Mouse (Mus musculus): ENCODE results near the gene Olfr527. TPM values are rescaled to one million over a fixed set of nuclear protein-coding genes. Genes with fewer than 3 reads are reported as not detected.

Olfr527 gene
- polyA plus RNA-seq, 1 experiment from 2014 or later: not detected

- H3K4me2 ChIP-seq (ENCODE audit: low read depth, low read length): no peak overlapping the region
- no peak overlapping the region for H3K9ac ChIP-seq (ENCODE audit: low read length)
- H3K36me3 ChIP-seq (ENCODE audit: control insufficient read depth, insufficient read depth, low read length): no peaks in the 10 kb centered on the region
- 70% methylated on average over 4 of the region's 4 CpGs for WGBS
- no peaks in the 10 kb centered on the region for H3K27me3 ChIP-seq (ENCODE audit: control insufficient read depth, insufficient read depth, low read length)
- no peak overlapping the region for H3K4me3 ChIP-seq (replicated peaks; ENCODE audit: low read length)
- H3K27ac ChIP-seq (ENCODE audit: low read length): no peak overlapping the region
- no peaks in the 10 kb centered on the region for H3K4me1 ChIP-seq (ENCODE audit: control insufficient read depth, insufficient read depth, low read length)
- H3K9me3 ChIP-seq (replicated peaks; ENCODE audit: control insufficient read depth, low read length): no peaks in the 10 kb centered on the region
- no peak for ATAC-seq (ENCODE audit: insufficient read depth, low FRiP score)
Observed at GRCm38 (mm10) chr7:140374300-140374699, 40.5 kb downstream of the Olfr527 start.

GRCm38 (mm10) chr7:140376231-140376630 is 42.4 kb downstream of the Olfr527 start, which contains the start of gene Olfr530:
Gene Olfr530, minus strand, starts transcription at chr7:140376331.
- 39% methylated on average over 1 of the region's 1 CpGs for WGBS
- ATAC-seq (ENCODE audit: insufficient read depth, low FRiP score): no peak
- Histone ChIP-seq H3K9ac (ENCODE audit: low read length) (no peak within 1 kb of the TSS), H3K4me2 (ENCODE audit: low read depth, low read length) (no peak within 1 kb of the TSS), H3K9me3 (replicated peaks; ENCODE audit: control insufficient read depth, low read length) (no peaks in the 10 kb centered on the region), H3K27me3 (ENCODE audit: control insufficient read depth, insufficient read depth, low read length) (no peaks in the 10 kb centered on the region), H3K4me3 (replicated peaks; ENCODE audit: low read length) (no peak within 1 kb of the TSS), H3K36me3 (ENCODE audit: control insufficient read depth, insufficient read depth, low read length) (no peaks in the 10 kb centered on the region), H3K4me1 (ENCODE audit: control insufficient read depth, insufficient read depth, low read length) (no peaks in the 10 kb centered on the region), H3K27ac (ENCODE audit: low read length) (no peak within 1 kb of the TSS)

DNA sequence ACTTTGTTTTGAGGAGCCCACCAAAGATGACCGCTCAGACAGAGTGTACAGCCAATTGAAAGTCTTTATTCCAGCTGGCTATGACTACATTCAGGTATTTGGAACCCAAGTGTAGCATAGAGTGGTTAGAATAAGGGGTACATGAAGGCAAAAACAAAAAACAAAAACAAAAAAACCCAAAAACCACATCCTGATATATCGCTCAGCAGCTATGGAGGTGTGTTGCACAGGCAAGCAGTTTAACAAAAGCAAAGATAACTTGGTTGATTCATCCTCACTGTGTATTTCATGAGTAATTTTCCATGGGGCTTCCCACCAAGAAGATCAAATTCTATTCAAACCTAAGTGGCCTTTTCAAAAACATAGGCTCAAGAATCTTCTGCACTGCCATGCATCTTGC is 43.1 kb downstream of the Olfr527 start:
- WGBS: 94% methylated on average over 2 of the region's 2 CpGs

More for the DNA sequence above, 43.1 kb downstream of the Olfr527 start:
- Histone ChIP-seq H3K9ac (ENCODE audit: low read length) (no peak overlapping the region), H3K4me1 (ENCODE audit: control insufficient read depth, insufficient read depth, low read length) (no peaks in the 10 kb centered on the region), H3K9me3 (replicated peaks; ENCODE audit: control insufficient read depth, low read length) (no peaks in the 10 kb centered on the region), H3K27me3 (ENCODE audit: control insufficient read depth, insufficient read depth, low read length) (no peaks in the 10 kb centered on the region), H3K4me2 (ENCODE audit: low read depth, low read length) (no peak overlapping the region), H3K36me3 (ENCODE audit: control insufficient read depth, insufficient read depth, low read length) (no peaks in the 10 kb centered on the region), H3K27ac (ENCODE audit: low read length) (no peak overlapping the region), H3K4me3 (replicated peaks; ENCODE audit: low read length) (no peak overlapping the region)
- no peak for ATAC-seq (ENCODE audit: insufficient read depth, low FRiP score)

Other genes starting within 250 kb of the Olfr527 start
- gene Prap1, start 240.6 kb upstream of the Olfr527 start, polyA plus RNA-seq (2015; fragmentation: Nextera tagmentation; extraction: Ambion mirVana): 139 and 141 TPM in 2 replicates
- 37.0 and 38.7 TPM in 2 replicates for gene Fuom, start 231.6 kb upstream of the Olfr527 start, polyA plus RNA-seq (2015; fragmentation: Nextera tagmentation; extraction: Ambion mirVana)
- gene Paox, start 218.2 kb upstream of the Olfr527 start, polyA plus RNA-seq (2015; fragmentation: Nextera tagmentation; extraction: Ambion mirVana): 31.4 and 31.9 TPM in 2 replicates
- 156 and 158 TPM in 2 replicates for gene Echs1, start 217.5 kb upstream of the Olfr527 start, polyA plus RNA-seq (2015; fragmentation: Nextera tagmentation; extraction: Ambion mirVana)
- gene Mtg1, start 196.5 kb upstream of the Olfr527 start, polyA plus RNA-seq (2015; fragmentation: Nextera tagmentation; extraction: Ambion mirVana): 20.2 and 22.8 TPM in 2 replicates
- 0.96 and 1.1 TPM in 2 replicates for gene Sprn, start 179.1 kb upstream of the Olfr527 start, polyA plus RNA-seq (2015; fragmentation: Nextera tagmentation; extraction: Ambion mirVana)
- gene Olfr522, start 169.3 kb upstream of the Olfr527 start, polyA plus RNA-seq (2015; fragmentation: Nextera tagmentation; extraction: Ambion mirVana): not detected in 2 replicates
- not detected in 2 replicates for gene Olfr523, start 160.8 kb upstream of the Olfr527 start, polyA plus RNA-seq (2015; fragmentation: Nextera tagmentation; extraction: Ambion mirVana)
- gene Olfr524, start 128.1 kb upstream of the Olfr527 start, polyA plus RNA-seq (2015; fragmentation: Nextera tagmentation; extraction: Ambion mirVana): not detected in 2 replicates
- 0.10 and 0.15 TPM in 2 replicates for gene Cd163l1, start 115.8 kb upstream of the Olfr527 start, polyA plus RNA-seq (2015; fragmentation: Nextera tagmentation; extraction: Ambion mirVana)
- not detected in 2 replicates for gene 5830411N06Rik, start 86.7 kb upstream of the Olfr527 start, polyA plus RNA-seq (2015; fragmentation: Nextera tagmentation; extraction: Ambion mirVana)
- not detected in 2 replicates for gene Olfr525, start 13.2 kb upstream of the Olfr527 start, polyA plus RNA-seq (2015; fragmentation: Nextera tagmentation; extraction: Ambion mirVana)
- not detected in 2 replicates for gene Olfr60, start 27.7 kb downstream of the Olfr527 start, polyA plus RNA-seq (2015; fragmentation: Nextera tagmentation; extraction: Ambion mirVana)
- gene Olfr530, start 42.3 kb downstream of the Olfr527 start, polyA plus RNA-seq (2015; fragmentation: Nextera tagmentation; extraction: Ambion mirVana): not detected in 2 replicates
- gene Olfr531, start 68.9 kb downstream of the Olfr527 start, polyA plus RNA-seq (2015; fragmentation: Nextera tagmentation; extraction: Ambion mirVana): not detected in 2 replicates
- not detected in 2 replicates for gene Olfr532, start 87.6 kb downstream of the Olfr527 start, polyA plus RNA-seq (2015; fragmentation: Nextera tagmentation; extraction: Ambion mirVana)
- not detected in 2 replicates for gene Olfr533, start 129.4 kb downstream of the Olfr527 start, polyA plus RNA-seq (2015; fragmentation: Nextera tagmentation; extraction: Ambion mirVana)
- gene Olfr535, start 150.2 kb downstream of the Olfr527 start, polyA plus RNA-seq (2015; fragmentation: Nextera tagmentation; extraction: Ambion mirVana): not detected in 2 replicates
- not detected in 2 replicates for gene Olfr536, start 173.4 kb downstream of the Olfr527 start, polyA plus RNA-seq (2015; fragmentation: Nextera tagmentation; extraction: Ambion mirVana)
- gene Olfr538, start 233.9 kb downstream of the Olfr527 start, polyA plus RNA-seq (2015; fragmentation: Nextera tagmentation; extraction: Ambion mirVana): not detected in 2 replicates